Mouse (Mus musculus) ES-E14 (cell line): ENCODE results near the gene Aaed1. TPM values are rescaled to one million over a fixed set of nuclear protein-coding genes. Genes with fewer than 3 reads are reported as not detected.
"Not testable (repeated sequence)": the region's sequence is repeated elsewhere in the genome, so short reads cannot be mapped to it uniquely, and the experiment has no call there.

ENCODE experiments used
- DNase-seq: peaks from one replicate; pipeline ENCODE4 v3.0.0-alpha.2; 2013; ENCODE audit warnings: low read depth, low spot score
- H3K27ac ChIP-seq: 2 replicates; pipeline ENCODE4 v1.5.1; 2012; ENCODE audit warnings: low read depth, mild to moderate bottlenecking, low read length, moderate library complexity, mixed read lengths; ENCODE audit not compliant: poor library complexity, insufficient read depth, severe bottlenecking
- H3K36me3 ChIP-seq: 2 replicates; pipeline ENCODE4 v1.6.1; 2012; ENCODE audit warnings: mild to moderate bottlenecking, low read length, moderate library complexity, mixed read lengths; ENCODE audit not compliant: control insufficient read depth, poor library complexity, insufficient read depth, severe bottlenecking
- H3K4me1 ChIP-seq, 2 experiments: fragments of 150-350 bp in 1 of 2; sonication (generic) in 1 of 2; 2 replicates each; pipeline ENCODE4 v1.6.1; 2012; ENCODE audit warnings: low read length in 2 of 2, mild to moderate bottlenecking in 1 of 2, mixed read lengths in 1 of 2; ENCODE audit not compliant: control insufficient read depth in 2 of 2, insufficient read depth in 2 of 2, poor library complexity in 1 of 2
- H3K4me3 ChIP-seq, 2 experiments: fragments of 150-350 bp in 1 of 2; sonication (generic) in 1 of 2; 2 replicates each; pipeline ENCODE4 v1.5.1; 2012; ENCODE audit warnings: low read length in 2 of 2, low read depth in 1 of 2, mild to moderate bottlenecking in 1 of 2, mixed read lengths in 1 of 2; ENCODE audit not compliant: insufficient read depth in 1 of 2, poor library complexity in 1 of 2, severe bottlenecking in 1 of 2
- H3K9ac ChIP-seq: 2 replicates; pipeline ENCODE4 v1.6.1; 2012; ENCODE audit warnings: low read depth, mild to moderate bottlenecking, low read length, mixed read lengths; ENCODE audit not compliant: poor library complexity, insufficient read depth, severe bottlenecking
- H3K9me3 ChIP-seq: fragments of 150-350 bp; sonication (generic); 2 replicates; pipeline ENCODE4 v1.6.1; 2012; ENCODE audit warnings: low read depth, mild to moderate bottlenecking, low read length; ENCODE audit not compliant: control insufficient read depth, insufficient read depth
- CHD2 ChIP-seq: IDR thresholded peaks from 2 replicates; pipeline ENCODE4 v1.6.1; 2014; ENCODE audit warnings: mild to moderate bottlenecking, low read depth, low read length, inconsistent platforms
- HCFC1 ChIP-seq: IDR thresholded peaks from 2 replicates; pipeline ENCODE4 v1.6.1; 2012; ENCODE audit warnings: low read length, inconsistent platforms, borderline replicate concordance; ENCODE audit not compliant: insufficient read depth
- MAFK ChIP-seq: IDR thresholded peaks from 2 replicates; pipeline ENCODE4 v1.6.1; 2014; ENCODE audit warnings: mild to moderate bottlenecking, low read depth, low read length, inconsistent platforms; ENCODE audit not compliant: insufficient read depth
- ZC3H11A ChIP-seq: IDR thresholded peaks from 2 replicates; pipeline ENCODE4 v1.6.1; 2012; ENCODE audit warnings: low read depth, mild to moderate bottlenecking, inconsistent platforms, low read length, borderline replicate concordance
- ZNF384 ChIP-seq: IDR thresholded peaks from 2 replicates; pipeline ENCODE4 v1.6.1; 2012; ENCODE audit warnings: low read depth, low read length, inconsistent platforms
- in situ Hi-C, 2 experiments: fragments of 600-800 bp; cut with MboI; formaldehyde crosslinking; loops; one replicate each; pipeline ENCODE4 v1.15.1; 2025; ENCODE audit warnings: low sequenced_read_pairs in 2 of 2, inconsistent platforms in 1 of 2; ENCODE audit not compliant: unreplicated experiment in 2 of 2
- total RNA-seq: library from RNA; depleted of rRNA; stranded (reverse); fragments of 300-350 nt; gene quantifications from 2 replicates; pipeline ENCODE4 v1.2.3, GENCODE M21; 2012

The Aaed1 gene
- total RNA-seq, 1 experiment, result 7.1 TPM

DNA sequence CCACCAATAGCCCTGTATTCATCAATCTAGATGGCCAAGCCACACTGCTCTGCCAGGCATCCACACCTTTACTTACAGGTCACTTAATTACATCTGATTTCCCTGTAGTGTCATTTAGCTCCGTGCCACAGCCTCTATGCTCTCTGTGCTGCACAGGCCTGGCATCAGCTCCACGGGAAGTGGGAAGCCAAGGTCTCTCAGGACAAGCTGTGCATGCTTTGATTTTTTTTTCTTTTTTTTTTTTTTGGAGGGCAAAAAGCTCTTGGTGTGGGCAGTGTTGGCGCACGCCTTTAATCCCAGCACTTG lies 54.0 kb downstream of the Aaed1 start:
- Histone ChIP-seq H3K9ac (no peak overlapping the region), H3K4me1 (peaks cover 0 to 8% of the 10 kb centered on the region in 2 experiments; a peak in 2 of 4 replicates), H3K9me3 (no peaks in the 10 kb centered on the region), H3K36me3 (no peaks in the 10 kb centered on the region), H3K4me3 (no peak overlapping the region), H3K27ac (no peak overlapping the region)
- in situ Hi-C loops, result no loop called here
- no peak for DNase-seq
- TF ChIP-seq HCFC1 (no peak), MAFK (no peak), ZC3H11A (no peak), ZNF384 (no peak)

DNA sequence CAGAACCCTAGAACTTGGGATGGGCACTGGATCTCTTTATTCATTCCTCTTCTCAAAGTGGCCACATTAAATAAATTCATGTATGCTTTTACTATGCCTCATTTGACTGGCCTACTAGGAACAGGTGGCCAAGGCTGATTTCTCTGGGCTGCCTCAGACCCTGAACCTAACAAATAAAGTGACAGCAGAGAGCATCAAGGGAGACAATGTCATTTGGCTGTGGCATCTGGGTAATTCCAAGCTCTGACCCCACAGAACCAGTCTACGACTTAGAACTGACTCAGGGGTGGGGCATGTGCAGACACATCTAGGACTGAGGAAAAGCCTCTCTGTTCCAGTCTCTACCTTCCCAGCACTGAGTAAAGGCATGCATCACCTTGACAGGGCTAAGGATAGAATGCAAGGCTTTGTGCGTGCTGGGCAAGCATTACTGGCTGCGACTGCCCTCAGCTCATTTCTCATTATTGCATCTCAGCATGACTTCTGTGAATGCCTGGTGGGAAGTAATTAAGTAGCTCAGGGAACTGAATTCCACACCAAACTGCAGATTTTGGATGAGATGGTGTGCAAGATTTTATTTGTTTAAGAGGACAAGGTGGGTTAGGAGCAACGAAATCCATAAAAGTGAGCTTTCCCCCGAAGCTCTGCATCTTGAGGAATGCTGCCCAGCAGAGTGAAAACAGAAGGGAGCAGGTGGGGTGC lies 54.5 kb downstream of the Aaed1 start:
- Histone ChIP-seq H3K4me3 (no peak overlapping the region), H3K36me3 (no peaks in the 10 kb centered on the region), H3K9me3 (no peaks in the 10 kb centered on the region), H3K4me1 (peaks cover 3 to 8% of the 10 kb centered on the region in 2 experiments), H3K9ac (no peak overlapping the region; the same call in 1 of the 2 replicates), H3K27ac (no peak overlapping the region)
- DNase-seq, result no peak
- TF ChIP-seq ZC3H11A, result no peak
- no peak for TF ChIP-seq ZNF384
- no peak for TF ChIP-seq HCFC1
- TF ChIP-seq CHD2, result no peak
- TF ChIP-seq MAFK, result no peak
- in situ Hi-C loops, result no loop called here

DNA sequence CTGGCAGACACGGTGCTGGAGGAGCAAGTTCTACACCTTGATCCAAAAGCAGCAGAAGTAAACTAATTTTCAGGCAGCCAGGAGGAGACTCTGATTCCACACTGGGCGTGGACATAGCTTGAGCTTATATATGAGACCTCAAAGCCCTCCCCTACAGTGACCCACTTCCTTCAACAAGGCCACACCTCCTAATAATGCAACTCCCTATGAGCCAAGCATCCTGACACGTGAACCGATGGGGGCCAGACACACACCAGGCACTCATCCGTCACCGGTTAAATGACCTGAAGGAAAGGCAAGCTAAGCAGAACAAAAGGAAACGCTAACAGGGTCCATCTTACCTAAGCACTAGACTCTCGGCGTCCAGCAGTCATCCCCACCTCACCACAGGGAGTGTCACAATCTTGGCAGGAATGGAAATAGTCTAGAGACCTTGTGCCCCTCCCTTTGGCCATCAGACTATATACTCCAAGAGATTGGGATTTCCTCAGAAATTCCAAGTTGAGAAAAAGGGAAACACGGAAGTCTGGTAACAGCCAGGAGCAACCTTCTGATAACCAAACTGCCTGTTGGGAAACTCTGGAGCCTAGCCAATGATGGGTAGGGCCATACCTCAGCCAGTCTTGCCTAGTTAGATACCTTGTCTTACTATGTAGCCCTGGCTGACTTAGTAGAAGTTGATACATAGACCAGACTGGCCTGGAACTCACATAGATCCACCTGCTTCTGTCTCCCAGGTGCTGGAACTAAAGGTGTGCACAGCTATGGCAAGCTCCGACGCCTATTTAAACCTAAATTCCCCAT lies 55.3 kb downstream of the Aaed1 start:
- in situ Hi-C loops, result no loop called here
- TF ChIP-seq ZC3H11A, result no peak
- no peak for TF ChIP-seq HCFC1
- TF ChIP-seq CHD2, result no peak
- no peak for TF ChIP-seq MAFK
- no peak for TF ChIP-seq ZNF384
- H3K9ac ChIP-seq, result no peak overlapping the region

DNA sequence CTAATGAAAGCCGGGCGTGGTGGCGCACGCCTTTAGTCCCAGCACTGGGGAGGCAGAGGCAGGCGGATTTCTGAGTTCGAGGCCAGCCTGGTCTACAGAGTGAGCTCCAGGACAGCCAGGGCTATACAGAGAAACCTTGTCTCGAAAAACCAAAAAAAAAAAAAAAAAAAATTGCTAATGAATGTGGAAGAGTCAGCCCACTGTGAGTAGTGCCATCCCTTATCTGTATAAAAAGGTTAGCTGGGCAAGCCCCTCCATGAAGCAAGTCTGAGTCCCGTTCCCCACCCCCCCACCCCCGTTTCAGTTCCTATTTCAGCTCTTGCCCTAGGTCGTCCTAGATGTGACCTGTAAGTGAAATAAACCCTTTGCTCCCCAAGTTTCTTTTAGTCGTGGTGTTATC lies 58.3 kb downstream of the Aaed1 start:
- in situ Hi-C loops, H3K9ac ChIP-seq, H3K9me3 ChIP-seq, H3K27ac ChIP-seq, H3K36me3 ChIP-seq, H3K4me3 ChIP-seq, DNase-seq: not testable (repeated sequence)
- peaks cover 6 to 14% of the 10 kb centered on the region in 2 experiments for H3K4me1 ChIP-seq

More for the DNA sequence above, 55.3 kb downstream of the Aaed1 start:
- H3K27ac ChIP-seq, result no peak overlapping the region
- no peaks in the 10 kb centered on the region for H3K36me3 ChIP-seq
- no peaks in the 10 kb centered on the region for H3K9me3 ChIP-seq
- peaks cover 3 to 8% of the 10 kb centered on the region in 2 experiments for H3K4me1 ChIP-seq
- no peak overlapping the region for H3K4me3 ChIP-seq
- no peak for DNase-seq

DNA sequence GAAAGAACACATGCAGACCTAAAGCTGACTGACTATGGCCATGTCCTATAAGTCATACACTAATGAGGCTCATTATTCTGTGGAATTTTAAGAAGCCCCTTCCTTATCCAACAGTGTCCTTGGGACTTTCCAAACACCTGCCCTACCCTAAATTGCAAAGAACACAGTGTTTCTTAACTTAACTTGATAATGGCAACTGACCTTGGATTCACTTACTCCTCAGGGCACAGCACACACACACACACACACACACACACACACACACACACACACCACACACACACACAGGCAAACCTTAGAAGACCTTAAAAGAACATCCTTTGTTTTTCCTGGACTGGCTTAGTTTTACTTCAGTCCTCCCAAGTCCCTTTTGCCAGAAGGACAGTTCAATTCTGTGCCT lies 58.8 kb downstream of the Aaed1 start:
- no peak overlapping the region for H3K4me3 ChIP-seq
- no peak for DNase-seq
- TF ChIP-seq ZC3H11A (no peak), MAFK (no peak), CHD2 (no peak), ZNF384 (no peak), HCFC1 (no peak)
- H3K9me3 ChIP-seq, result no peaks in the 10 kb centered on the region
- no peak overlapping the region for H3K27ac ChIP-seq
- peaks cover 6 to 14% of the 10 kb centered on the region in 2 experiments for H3K4me1 ChIP-seq
- H3K36me3 ChIP-seq, result no peaks in the 10 kb centered on the region
- in situ Hi-C loops, result no loop called here
- H3K9ac ChIP-seq, result no peak overlapping the region
